Mouse (Mus musculus): Measurements from ENCODE around the gene Klc2. TPM values are rescaled to one million over a fixed set of nuclear protein-coding genes. Genes with fewer than 3 reads are reported as not detected.

Gene Klc2
- polyA plus RNA-seq, 1 experiment from 2014 or later: 7.3 TPM

DNA sequence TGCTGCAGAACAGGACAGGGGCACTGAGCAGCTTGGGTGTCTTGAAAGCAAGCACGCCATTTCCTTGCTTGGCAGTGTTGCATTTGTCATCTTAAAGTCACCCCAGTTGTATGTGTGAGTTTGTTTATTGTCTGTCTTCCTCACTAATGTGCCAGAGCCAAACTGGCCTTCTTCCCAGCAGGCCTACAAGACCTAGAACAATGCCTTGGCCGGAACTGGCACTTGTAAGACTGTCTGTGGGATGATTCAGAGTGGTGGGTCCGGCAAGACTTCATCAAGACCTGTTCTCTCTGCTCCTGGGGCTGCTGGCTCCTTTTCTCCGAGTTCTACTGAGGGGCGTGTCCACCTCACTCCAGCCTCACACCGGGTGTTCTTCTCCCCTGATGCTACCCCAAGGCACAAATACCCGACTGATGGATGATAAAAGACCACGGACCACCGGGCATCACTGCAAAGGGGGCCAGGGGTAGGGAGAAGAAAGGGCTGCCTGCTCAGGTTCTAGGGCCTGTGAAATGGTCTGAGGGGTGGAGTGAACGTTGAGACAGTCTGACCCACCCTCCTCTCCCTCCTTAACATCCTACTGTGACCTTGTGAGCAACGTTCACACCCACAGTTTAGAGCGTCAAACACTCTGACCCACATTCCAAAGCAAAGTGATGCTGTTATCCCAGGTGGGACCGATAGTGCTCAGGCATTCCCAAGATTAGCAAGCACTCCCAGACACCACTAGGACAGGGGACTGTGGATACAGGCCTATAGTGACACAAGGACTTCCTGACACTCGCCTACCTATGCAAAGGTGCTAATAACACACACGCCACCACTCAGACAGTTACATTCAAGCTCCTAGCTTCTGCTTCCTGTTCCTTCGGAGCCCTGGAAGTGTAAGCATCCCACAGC lies 60.2 kb downstream of the Klc2 start:
- no peaks in the 10 kb centered on the region for H3K9me3 ChIP-seq (ENCODE audit: control insufficient read depth, low read length)
- 29% methylated on average over 16 of the region's 16 CpGs for WGBS
- H3K27me3 ChIP-seq (replicated peaks; ENCODE audit: control insufficient read depth, insufficient read depth, low read length): peaks cover 8% of the 10 kb centered on the region
- peak overlapping the region; percentile 45 for H3K27ac ChIP-seq (ENCODE audit: low read depth, low read length)
- ATAC-seq (replicated peaks; ENCODE audit: low FRiP score) (no peak), DNase-seq (ENCODE audit: low spot score) (no peak)
- no peak overlapping the region for H3K9ac ChIP-seq (ENCODE audit: low read depth, low read length)
- no peak overlapping the region for H3K4me2 ChIP-seq
- H3K4me3 ChIP-seq (ENCODE audit: low read depth, low read length): no peak overlapping the region
- peaks cover 42% of the 10 kb centered on the region for H3K4me1 ChIP-seq (replicated peaks; ENCODE audit: control insufficient read depth, insufficient read depth, low read length)
- no peaks in the 10 kb centered on the region for H3K36me3 ChIP-seq (ENCODE audit: control insufficient read depth, insufficient read depth, low read length)

Other genes starting within 250 kb of the Klc2 start
- 1.9 and 2.1 TPM in 2 replicates for gene Actn3, start 240.7 kb downstream of the Klc2 start, polyA plus RNA-seq (2014; fragmentation: Nextera tagmentation; extraction: Ambion mirVana)
- gene Zdhhc24, start 239.9 kb downstream of the Klc2 start, polyA plus RNA-seq (2014; fragmentation: Nextera tagmentation; extraction: Ambion mirVana): 12.2 and 13.6 TPM in 2 replicates
- gene Bbs1, start 211.9 kb downstream of the Klc2 start, polyA plus RNA-seq (2014; fragmentation: Nextera tagmentation; extraction: Ambion mirVana): 1.2 and 2.5 TPM in 2 replicates
- gene Dpp3, start 190.3 kb downstream of the Klc2 start, polyA plus RNA-seq (2014; fragmentation: Nextera tagmentation; extraction: Ambion mirVana): 114 and 131 TPM in 2 replicates
- 0.34 and 0.39 TPM in 2 replicates for gene Peli3, start 175.4 kb downstream of the Klc2 start, polyA plus RNA-seq (2014; fragmentation: Nextera tagmentation; extraction: Ambion mirVana)
- gene Mrpl11, start 156.4 kb downstream of the Klc2 start, polyA plus RNA-seq (2014; fragmentation: Nextera tagmentation; extraction: Ambion mirVana): 138 and 139 TPM in 2 replicates
- 0.04 TPM in 1 of 2 replicates, not detected in the other for gene Npas4, start 128.2 kb downstream of the Klc2 start, polyA plus RNA-seq (2014; fragmentation: Nextera tagmentation; extraction: Ambion mirVana)
- gene Slc29a2, start 94.7 kb downstream of the Klc2 start, polyA plus RNA-seq (2014; fragmentation: Nextera tagmentation; extraction: Ambion mirVana): 6.2 and 6.6 TPM in 2 replicates
- 19.1 and 21.3 TPM in 2 replicates for gene B4gat1, start 79.7 kb downstream of the Klc2 start, polyA plus RNA-seq (2014; fragmentation: Nextera tagmentation; extraction: Ambion mirVana)
- 1.1 TPM in 2 replicates for gene AC124502.3, start 79.7 kb downstream of the Klc2 start, polyA plus RNA-seq (2014; fragmentation: Nextera tagmentation; extraction: Ambion mirVana)
- gene Brms1, start 77.2 kb downstream of the Klc2 start, polyA plus RNA-seq (2014; fragmentation: Nextera tagmentation; extraction: Ambion mirVana): 61.2 and 61.3 TPM in 2 replicates
- gene Rin1, start 68.1 kb downstream of the Klc2 start, polyA plus RNA-seq (2014; fragmentation: Nextera tagmentation; extraction: Ambion mirVana): 1.3 and 1.4 TPM in 2 replicates
- gene Cd248, start 50.5 kb downstream of the Klc2 start, polyA plus RNA-seq (2014; fragmentation: Nextera tagmentation; extraction: Ambion mirVana): 28.6 and 29.3 TPM in 2 replicates
- gene Tmem151a, start 33.0 kb downstream of the Klc2 start, polyA plus RNA-seq (2014; fragmentation: Nextera tagmentation; extraction: Ambion mirVana): 2.6 TPM in 2 replicates
- 77.8 and 83.4 TPM in 2 replicates for gene Yif1a, start 30.0 kb downstream of the Klc2 start, polyA plus RNA-seq (2014; fragmentation: Nextera tagmentation; extraction: Ambion mirVana)
- gene Cnih2, start 20.0 kb downstream of the Klc2 start, polyA plus RNA-seq (2014; fragmentation: Nextera tagmentation; extraction: Ambion mirVana): 8.4 and 9.5 TPM in 2 replicates
- gene Rab1b, start 11.5 kb downstream of the Klc2 start, polyA plus RNA-seq (2014; fragmentation: Nextera tagmentation; extraction: Ambion mirVana): 180 and 185 TPM in 2 replicates
- gene Pacs1, start 154.6 kb upstream of the Klc2 start, polyA plus RNA-seq (2014; fragmentation: Nextera tagmentation; extraction: Ambion mirVana): 27.0 and 30.3 TPM in 2 replicates
- gene Sf3b2, start 176.9 kb upstream of the Klc2 start, polyA plus RNA-seq (2014; fragmentation: Nextera tagmentation; extraction: Ambion mirVana): 285 and 290 TPM in 2 replicates
- gene Gal3st3, start 179.8 kb upstream of the Klc2 start, polyA plus RNA-seq (2014; fragmentation: Nextera tagmentation; extraction: Ambion mirVana): 1.6 and 2.1 TPM in 2 replicates
- not detected in 2 replicates for gene Catsper1, start 217.2 kb upstream of the Klc2 start, polyA plus RNA-seq (2014; fragmentation: Nextera tagmentation; extraction: Ambion mirVana)
- not detected in 2 replicates for gene Cst6, start 231.0 kb upstream of the Klc2 start, polyA plus RNA-seq (2014; fragmentation: Nextera tagmentation; extraction: Ambion mirVana)
- 72.9 and 76.5 TPM in 2 replicates for gene Eif1ad, start 248.2 kb upstream of the Klc2 start, polyA plus RNA-seq (2014; fragmentation: Nextera tagmentation; extraction: Ambion mirVana)
- 601 and 643 TPM in 2 replicates for gene Banf1, start 248.6 kb upstream of the Klc2 start, polyA plus RNA-seq (2014; fragmentation: Nextera tagmentation; extraction: Ambion mirVana)

All from liver, embryonic 11.5 days (tissue).